Mouse (Mus musculus): ENCODE measurements around the gene Bank1. TPM values are rescaled to one million over a fixed set of nuclear protein-coding genes. Genes with fewer than 3 reads are reported as not detected.
A peak's percentile ranks its signal among the peaks of the same experiment; 100 is the strongest.

The Bank1 gene
- polyA plus RNA-seq, 1 experiment from 2014 or later: 1.7 TPM

- WGBS: 64% methylated on average over 1 of the region's 1 CpGs
- ATAC-seq (replicated peaks; ENCODE audit: low FRiP score) (no peak), DNase-seq (ENCODE audit: low spot score) (no peak)
- H3K9me3 ChIP-seq (ENCODE audit: control insufficient read depth, low read length): no peaks in the 10 kb centered on the region
- no peak overlapping the region for H3K9ac ChIP-seq (ENCODE audit: low read depth, low read length)
- H3K4me3 ChIP-seq (ENCODE audit: low read depth, low read length): no peak overlapping the region
- no peak overlapping the region for H3K4me2 ChIP-seq
- no peaks in the 10 kb centered on the region for H3K27me3 ChIP-seq (replicated peaks; ENCODE audit: control insufficient read depth, insufficient read depth, low read length)
- H3K36me3 ChIP-seq (ENCODE audit: control insufficient read depth, insufficient read depth, low read length): no peaks in the 10 kb centered on the region
- no peak overlapping the region for H3K27ac ChIP-seq (ENCODE audit: low read depth, low read length)
- no peaks in the 10 kb centered on the region for H3K4me1 ChIP-seq (replicated peaks; ENCODE audit: control insufficient read depth, insufficient read depth, low read length)
Observed at GRCm38 (mm10) chr3:136081264-136081663, 244.6 kb downstream of the Bank1 start.

GRCm38 (mm10) chr3:136078535-136078934 is 247.3 kb downstream of the Bank1 start:
- Histone ChIP-seq H3K4me1 (replicated peaks; ENCODE audit: control insufficient read depth, insufficient read depth, low read length) (no peaks in the 10 kb centered on the region), H3K27me3 (replicated peaks; ENCODE audit: control insufficient read depth, insufficient read depth, low read length) (no peaks in the 10 kb centered on the region), H3K36me3 (ENCODE audit: control insufficient read depth, insufficient read depth, low read length) (no peaks in the 10 kb centered on the region), H3K9ac (ENCODE audit: low read depth, low read length) (no peak overlapping the region), H3K4me2 (no peak overlapping the region), H3K27ac (ENCODE audit: low read depth, low read length) (no peak overlapping the region), H3K4me3 (ENCODE audit: low read depth, low read length) (no peak overlapping the region), H3K9me3 (ENCODE audit: control insufficient read depth, low read length) (no peaks in the 10 kb centered on the region)
- DNase-seq (ENCODE audit: low spot score) (no peak), ATAC-seq (replicated peaks; ENCODE audit: low FRiP score) (no peak)
- WGBS: 86% methylated on average over 2 of the region's 2 CpGs

- H3K27ac ChIP-seq (ENCODE audit: low read depth, low read length): no peak overlapping the region
- H3K9ac ChIP-seq (ENCODE audit: low read depth, low read length): no peak overlapping the region
- no peaks in the 10 kb centered on the region for H3K27me3 ChIP-seq (replicated peaks; ENCODE audit: control insufficient read depth, insufficient read depth, low read length)
- no peaks in the 10 kb centered on the region for H3K9me3 ChIP-seq (ENCODE audit: control insufficient read depth, low read length)
- H3K36me3 ChIP-seq (ENCODE audit: control insufficient read depth, insufficient read depth, low read length): no peaks in the 10 kb centered on the region
- no peak overlapping the region for H3K4me2 ChIP-seq
- no peak for ATAC-seq (replicated peaks; ENCODE audit: low FRiP score)
- WGBS: 82% methylated on average over 3 of the region's 3 CpGs
- no peaks in the 10 kb centered on the region for H3K4me1 ChIP-seq (replicated peaks; ENCODE audit: control insufficient read depth, insufficient read depth, low read length)
- no peak overlapping the region for H3K4me3 ChIP-seq (ENCODE audit: low read depth, low read length)
- no peak for DNase-seq (ENCODE audit: low spot score)
Observed at GRCm38 (mm10) chr3:136070394-136070793, 255.5 kb downstream of the Bank1 start.

GRCm38 (mm10) chr3:136061907-136062306 is 264.0 kb downstream of the Bank1 start:
- H3K36me3 ChIP-seq (ENCODE audit: control insufficient read depth, insufficient read depth, low read length): no peaks in the 10 kb centered on the region
- 41% methylated on average over 2 of the region's 2 CpGs for WGBS
- H3K9me3 ChIP-seq (ENCODE audit: control insufficient read depth, low read length): no peaks in the 10 kb centered on the region
- no peak overlapping the region for H3K27ac ChIP-seq (ENCODE audit: low read depth, low read length)
- ATAC-seq (replicated peaks; ENCODE audit: low FRiP score) (peak; percentile 73; the same call in 1 of the 2 replicates), DNase-seq (ENCODE audit: low spot score) (no peak)
- no peak overlapping the region for H3K9ac ChIP-seq (ENCODE audit: low read depth, low read length)
- no peaks in the 10 kb centered on the region for H3K4me1 ChIP-seq (replicated peaks; ENCODE audit: control insufficient read depth, insufficient read depth, low read length)
- H3K4me2 ChIP-seq: no peak overlapping the region
- no peaks in the 10 kb centered on the region for H3K27me3 ChIP-seq (replicated peaks; ENCODE audit: control insufficient read depth, insufficient read depth, low read length)
- no peak overlapping the region for H3K4me3 ChIP-seq (ENCODE audit: low read depth, low read length)

- Histone ChIP-seq H3K4me2 (no peak overlapping the region), H3K36me3 (ENCODE audit: control insufficient read depth, insufficient read depth, low read length) (no peaks in the 10 kb centered on the region), H3K27me3 (replicated peaks; ENCODE audit: control insufficient read depth, insufficient read depth, low read length) (no peaks in the 10 kb centered on the region), H3K27ac (ENCODE audit: low read depth, low read length) (no peak overlapping the region), H3K9ac (ENCODE audit: low read depth, low read length) (no peak overlapping the region), H3K9me3 (ENCODE audit: control insufficient read depth, low read length) (no peaks in the 10 kb centered on the region), H3K4me3 (ENCODE audit: low read depth, low read length) (no peak overlapping the region), H3K4me1 (replicated peaks; ENCODE audit: control insufficient read depth, insufficient read depth, low read length) (no peaks in the 10 kb centered on the region)
- DNase-seq (ENCODE audit: low spot score) (no peak), ATAC-seq (replicated peaks; ENCODE audit: low FRiP score) (no peak)
- WGBS: 58% methylated on average over 3 of the region's 3 CpGs
Observed at GRCm38 (mm10) chr3:136050635-136051034, 275.2 kb downstream of the Bank1 start.

GRCm38 (mm10) chr3:136050215-136050614 is 275.7 kb downstream of the Bank1 start:
- no peaks in the 10 kb centered on the region for H3K9me3 ChIP-seq (ENCODE audit: control insufficient read depth, low read length)
- no peak overlapping the region for H3K4me2 ChIP-seq
- no peak for ATAC-seq (replicated peaks; ENCODE audit: low FRiP score)
- H3K27ac ChIP-seq (ENCODE audit: low read depth, low read length): no peak overlapping the region
- H3K36me3 ChIP-seq (ENCODE audit: control insufficient read depth, insufficient read depth, low read length): no peaks in the 10 kb centered on the region
- H3K27me3 ChIP-seq (replicated peaks; ENCODE audit: control insufficient read depth, insufficient read depth, low read length): no peaks in the 10 kb centered on the region
- H3K4me1 ChIP-seq (replicated peaks; ENCODE audit: control insufficient read depth, insufficient read depth, low read length): no peaks in the 10 kb centered on the region
- no peak overlapping the region for H3K9ac ChIP-seq (ENCODE audit: low read depth, low read length)
- no peak for DNase-seq (ENCODE audit: low spot score)
- no peak overlapping the region for H3K4me3 ChIP-seq (ENCODE audit: low read depth, low read length)
- 79% methylated on average over 6 of the region's 6 CpGs for WGBS

- H3K27me3 ChIP-seq (replicated peaks; ENCODE audit: control insufficient read depth, insufficient read depth, low read length): no peaks in the 10 kb centered on the region
- no peaks in the 10 kb centered on the region for H3K36me3 ChIP-seq (ENCODE audit: control insufficient read depth, insufficient read depth, low read length)
- WGBS: 81% methylated on average over 4 of the region's 4 CpGs
- H3K4me2 ChIP-seq: no peak overlapping the region
- no peak overlapping the region for H3K27ac ChIP-seq (ENCODE audit: low read depth, low read length)
- H3K9ac ChIP-seq (ENCODE audit: low read depth, low read length): no peak overlapping the region
- no peaks in the 10 kb centered on the region for H3K4me1 ChIP-seq (replicated peaks; ENCODE audit: control insufficient read depth, insufficient read depth, low read length)
- ATAC-seq (replicated peaks; ENCODE audit: low FRiP score) (no peak), DNase-seq (ENCODE audit: low spot score) (no peak)
- no peak overlapping the region for H3K4me3 ChIP-seq (ENCODE audit: low read depth, low read length)
- H3K9me3 ChIP-seq (ENCODE audit: control insufficient read depth, low read length): no peaks in the 10 kb centered on the region
Observed at GRCm38 (mm10) chr3:136048026-136048425, 277.8 kb downstream of the Bank1 start.

GRCm38 (mm10) chr3:136045381-136045780 is 280.5 kb downstream of the Bank1 start:
- Histone ChIP-seq H3K4me3 (ENCODE audit: low read depth, low read length) (no peak overlapping the region), H3K9ac (ENCODE audit: low read depth, low read length) (no peak overlapping the region), H3K27me3 (replicated peaks; ENCODE audit: control insufficient read depth, insufficient read depth, low read length) (no peaks in the 10 kb centered on the region), H3K36me3 (ENCODE audit: control insufficient read depth, insufficient read depth, low read length) (no peaks in the 10 kb centered on the region), H3K4me2 (no peak overlapping the region), H3K9me3 (ENCODE audit: control insufficient read depth, low read length) (no peaks in the 10 kb centered on the region), H3K27ac (ENCODE audit: low read depth, low read length) (no peak overlapping the region), H3K4me1 (replicated peaks; ENCODE audit: control insufficient read depth, insufficient read depth, low read length) (no peaks in the 10 kb centered on the region)
- ATAC-seq (replicated peaks; ENCODE audit: low FRiP score): no peak
- DNase-seq (ENCODE audit: low spot score): no peak
- 89% methylated on average over 2 of the region's 2 CpGs for WGBS

- Histone ChIP-seq H3K4me2 (no peak overlapping the region), H3K9me3 (ENCODE audit: control insufficient read depth, low read length) (no peaks in the 10 kb centered on the region), H3K36me3 (ENCODE audit: control insufficient read depth, insufficient read depth, low read length) (no peaks in the 10 kb centered on the region), H3K4me1 (replicated peaks; ENCODE audit: control insufficient read depth, insufficient read depth, low read length) (no peaks in the 10 kb centered on the region), H3K27ac (ENCODE audit: low read depth, low read length) (no peak overlapping the region), H3K9ac (ENCODE audit: low read depth, low read length) (no peak overlapping the region), H3K27me3 (replicated peaks; ENCODE audit: control insufficient read depth, insufficient read depth, low read length) (no peaks in the 10 kb centered on the region), H3K4me3 (ENCODE audit: low read depth, low read length) (no peak overlapping the region)
- ATAC-seq (replicated peaks; ENCODE audit: low FRiP score) (no peak), DNase-seq (ENCODE audit: low spot score) (no peak)
- WGBS: 75% methylated on average over 2 of the region's 2 CpGs
Observed at GRCm38 (mm10) chr3:136040041-136040440, 285.8 kb downstream of the Bank1 start.

All from liver, embryonic 11.5 days (tissue).